Mouse (Mus musculus) ovary, postnatal 36 days (tissue): ENCODE results near the gene Ddit4.

Experiments used
- DNase-seq: peaks from one replicate; pipeline ENCODE4 v3.0.0; 2022; ENCODE audit warnings: low spot score, mixed read lengths

The Ddit4 gene

GRCm38 (mm10) chr10:59948363-59949254, 3.0 kb downstream of the Ddit4 start:
- DNase-seq, result no peak

GRCm38 (mm10) chr10:59947296-59948073, 4.1 kb downstream of the Ddit4 start:
- DNase-seq, result no peak

- no peak for DNase-seq
Measured at GRCm38 (mm10) chr10:59946362-59946761, 5.3 kb downstream of the Ddit4 start.

GRCm38 (mm10) chr10:59945416-59945815, 6.2 kb downstream of the Ddit4 start:
- no peak for DNase-seq

GRCm38 (mm10) chr10:59943421-59943989, 8.1 kb downstream of the Ddit4 start:
- peak; percentile 69 for DNase-seq

GRCm38 (mm10) chr10:59942847-59943420, 8.7 kb downstream of the Ddit4 start:
- DNase-seq, result peak; percentile 32

- DNase-seq, result no peak
Measured at GRCm38 (mm10) chr10:59942281-59942846, 9.3 kb downstream of the Ddit4 start.

GRCm38 (mm10) chr10:59939081-59939480, 12.6 kb downstream of the Ddit4 start:
- DNase-seq, result no peak

GRCm38 (mm10) chr10:59938662-59939061, 13.0 kb downstream of the Ddit4 start:
- DNase-seq, result no peak

GRCm38 (mm10) chr10:59936058-59936856, 15.4 kb downstream of the Ddit4 start:
- no peak for DNase-seq

- DNase-seq, result no peak
Measured at GRCm38 (mm10) chr10:59934039-59934438, 17.6 kb downstream of the Ddit4 start.

- DNase-seq, result no peak
Measured at GRCm38 (mm10) chr10:59932521-59932920, 19.1 kb downstream of the Ddit4 start.

- no peak for DNase-seq
Measured at GRCm38 (mm10) chr10:59930996-59931395, 20.6 kb downstream of the Ddit4 start.

- DNase-seq, result no peak
Measured at GRCm38 (mm10) chr10:59929205-59929604, 22.4 kb downstream of the Ddit4 start.

GRCm38 (mm10) chr10:59924305-59924704, 27.3 kb downstream of the Ddit4 start:
- no peak for DNase-seq

GRCm38 (mm10) chr10:59923493-59923892, 28.1 kb downstream of the Ddit4 start:
- no peak for DNase-seq

- DNase-seq, result peak; percentile 76
Measured at GRCm38 (mm10) chr10:59920810-59921681, 30.6 kb downstream of the Ddit4 start.

GRCm38 (mm10) chr10:59920485-59920809, 31.2 kb downstream of the Ddit4 start:
- DNase-seq, result no peak

GRCm38 (mm10) chr10:59919494-59920181, 32.0 kb downstream of the Ddit4 start:
- no peak for DNase-seq

GRCm38 (mm10) chr10:59918111-59918510, 33.5 kb downstream of the Ddit4 start:
- no peak for DNase-seq
